9 mouse cellular contexts compared by ENCODE assay signal in the genomic region with DNA sequence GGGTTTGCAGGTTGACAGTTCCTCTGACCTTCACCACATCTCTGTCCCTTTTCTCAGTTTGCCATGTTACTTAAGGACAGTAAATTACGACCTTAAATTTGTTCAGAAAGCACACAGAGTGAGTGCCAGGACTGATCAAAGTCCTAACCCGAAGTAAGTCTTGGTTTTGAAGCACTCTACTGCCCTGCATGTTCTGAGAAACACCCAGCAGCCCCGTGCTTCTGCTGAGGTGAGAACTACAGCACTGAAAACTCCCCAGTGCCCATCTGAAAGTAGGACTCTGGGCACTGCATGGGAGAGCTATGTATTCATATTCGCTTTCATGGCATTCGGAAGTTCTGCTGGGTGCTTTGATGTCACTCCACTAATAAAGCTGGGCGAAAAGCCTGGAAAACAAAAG. TPM values are rescaled to one million over a fixed set of nuclear protein-coding genes. Genes with fewer than 3 reads are reported as not detected.
DNase-seq lines count a peak whose midpoint lies in the region; ATAC-seq and TF ChIP-seq lines count a peak whose summit lies in the region.
"Had no signal": no experiment of that assay in that cellular context is flagged by ENCODE, and none has a peak within 500 bp of the region (broad histone marks: within the 10 kb centered on the region; RNA-seq: fewer than 3 reads in every experiment).

No protein-coding gene starts in this region.

- H3K36me3 ChIP-seq in hindbrain, embryonic 13.5 days = no peaks in the 10 kb centered on the region
- no peaks in the 10 kb centered on the region for H3K36me3 ChIP-seq in hindbrain, embryonic 11.5 days (ENCODE audit: control insufficient read depth, insufficient read depth, low read length)
- H3K36me3 ChIP-seq in kidney, embryonic 14.5 days (ENCODE audit: control insufficient read depth, insufficient read depth, low read length) = 0 out of 2 replicates have a peak, but pooled peaks cover 2% of the 10 kb centered on the region
- H3K36me3 ChIP-seq in midbrain, embryonic 14.5 days (ENCODE audit: control insufficient read depth, insufficient read depth, low read length) = no peaks in the 10 kb centered on the region

- no peak for TF ChIP-seq POLR2A in embryonic fibroblast, embryonic 13.5 days (IDR thresholded peaks at IDR 0.05; ENCODE audit: low read depth, low read length)

- 47% methylated on average over 6 of the region's 6 CpGs for WGBS in hindbrain, embryonic 13.5 days
- 44% methylated on average over 6 of the region's 6 CpGs for WGBS in hindbrain, embryonic 11.5 days
- WGBS in kidney, embryonic 14.5 days = 28% methylated on average over 6 of the region's 6 CpGs
- 46% methylated on average over 6 of the region's 6 CpGs for WGBS in midbrain, embryonic 14.5 days

- peak overlapping the region; percentile 27 for H3K4me3 ChIP-seq in hindbrain, embryonic 13.5 days
- no peak overlapping the region for H3K4me3 ChIP-seq in hindbrain, embryonic 11.5 days (ENCODE audit: low read depth, low read length)
- 0 out of 2 replicates have a peak overlapping the region, but pooled peaks have one; percentile 1 for H3K4me3 ChIP-seq in embryonic fibroblast, embryonic 13.5 days (ENCODE audit: insufficient read depth, low read length)
- peak overlapping the region; percentile 84; the same call in 1 of the 2 replicates for H3K4me3 ChIP-seq in kidney, embryonic 14.5 days (ENCODE audit: low read length)
- peak overlapping the region; percentile 98; the same call in 1 of the 2 replicates for H3K4me3 ChIP-seq in midbrain, embryonic 14.5 days (replicated peaks; ENCODE audit: low read depth, low read length)

- DNase-seq in hindbrain, embryonic 11.5 days (ENCODE audit: low spot score) = no peak
- DNase-seq in midbrain, embryonic 14.5 days = no peak
- no peak for DNase-seq in layer of hippocampus, adult 18-20 months (ENCODE audit: low spot score in 2 of 2)
- DNase-seq: cerebellum, adult 9-10 months had no signal

- peaks cover 32% of the 10 kb centered on the region for H3K4me1 ChIP-seq in hindbrain, embryonic 13.5 days (replicated peaks)
- no peaks in the 10 kb centered on the region; the same call in 1 of the 2 replicates for H3K4me1 ChIP-seq in hindbrain, embryonic 11.5 days (replicated peaks; ENCODE audit: control insufficient read depth, insufficient read depth, low read length)
- peaks cover 6% of the 10 kb centered on the region; the same call in 1 of the 2 replicates for H3K4me1 ChIP-seq in embryonic fibroblast, embryonic 13.5 days (ENCODE audit: control insufficient read depth, insufficient read depth, low read length)
- H3K4me1 ChIP-seq in kidney, embryonic 14.5 days (ENCODE audit: control insufficient read depth, insufficient read depth, low read length) = peaks cover 20% of the 10 kb centered on the region
- H3K4me1 ChIP-seq in midbrain, embryonic 14.5 days (ENCODE audit: control insufficient read depth, insufficient read depth, low read length) = peaks cover 22% of the 10 kb centered on the region

- H3K4me2 ChIP-seq in hindbrain, embryonic 13.5 days = peak overlapping the region; percentile 48
- H3K4me2 ChIP-seq in hindbrain, embryonic 11.5 days (replicated peaks; ENCODE audit: low read depth, low read length) = no peak overlapping the region
- peak overlapping the region; percentile 76 for H3K4me2 ChIP-seq in kidney, embryonic 14.5 days (replicated peaks; ENCODE audit: low read depth, low read length)
- H3K4me2 ChIP-seq in midbrain, embryonic 14.5 days (ENCODE audit: low read length) = peak overlapping the region; percentile 78

- no peaks in the 10 kb centered on the region for H3K27me3 ChIP-seq in hindbrain, embryonic 13.5 days
- no peaks in the 10 kb centered on the region for H3K27me3 ChIP-seq in hindbrain, embryonic 11.5 days (ENCODE audit: control insufficient read depth, insufficient read depth, low read length)
- no peaks in the 10 kb centered on the region for H3K27me3 ChIP-seq in kidney, embryonic 14.5 days (ENCODE audit: control insufficient read depth, insufficient read depth, low read length)
- no peaks in the 10 kb centered on the region for H3K27me3 ChIP-seq in midbrain, embryonic 14.5 days (ENCODE audit: control insufficient read depth, insufficient read depth, low read length)

- ATAC-seq in hindbrain, embryonic 13.5 days (ENCODE audit: low FRiP score) = no peak
- no peak for ATAC-seq in hindbrain, embryonic 11.5 days (ENCODE audit: low FRiP score)
- no peak for ATAC-seq in kidney, embryonic 14.5 days (ENCODE audit: low FRiP score, low TSS enrichment)
- ATAC-seq in midbrain, embryonic 14.5 days (ENCODE audit: low FRiP score, low TSS enrichment) = no peak
- ATAC-seq in inflammation-experienced regulatory T-cells, adult 6 months = no peak
- no peak for ATAC-seq in megakaryocyte, adult 5-6 weeks (ENCODE audit: poor library complexity, severe bottlenecking)

- no peak overlapping the region for H3K27ac ChIP-seq in hindbrain, embryonic 13.5 days
- no peak overlapping the region for H3K27ac ChIP-seq in hindbrain, embryonic 11.5 days (ENCODE audit: low read depth, low read length)
- no peak overlapping the region for H3K27ac ChIP-seq in embryonic fibroblast, embryonic 13.5 days (ENCODE audit: insufficient read depth, low read length)
- H3K27ac ChIP-seq in kidney, embryonic 14.5 days (ENCODE audit: low read depth, low read length) = no peak overlapping the region
- H3K27ac ChIP-seq in midbrain, embryonic 14.5 days (replicated peaks; ENCODE audit: low read depth, low read length) = no peak overlapping the region

- H3K9ac ChIP-seq in hindbrain, embryonic 13.5 days = peak overlapping the region; percentile 44; the same call in 1 of the 2 replicates
- H3K9ac ChIP-seq in hindbrain, embryonic 11.5 days (ENCODE audit: low read depth, low read length) = no peak overlapping the region
- H3K9ac ChIP-seq in kidney, embryonic 14.5 days (ENCODE audit: low read depth, low read length) = no peak overlapping the region
- H3K9ac ChIP-seq in midbrain, embryonic 14.5 days (replicated peaks; ENCODE audit: low read length) = 0 out of 2 replicates have a peak overlapping the region, but pooled peaks have one; percentile 23

- no peaks in the 10 kb centered on the region for H3K9me3 ChIP-seq in hindbrain, embryonic 13.5 days
- H3K9me3 ChIP-seq in hindbrain, embryonic 11.5 days (ENCODE audit: control insufficient read depth, low read length) = no peaks in the 10 kb centered on the region
- no peaks in the 10 kb centered on the region for H3K9me3 ChIP-seq in kidney, embryonic 14.5 days (ENCODE audit: control insufficient read depth, low read length)
- H3K9me3 ChIP-seq in midbrain, embryonic 14.5 days (ENCODE audit: control insufficient read depth, low read length) = no peaks in the 10 kb centered on the region

- no peak for TF ChIP-seq CTCF in embryonic fibroblast, embryonic 13.5 days (IDR thresholded peaks at IDR 0.05; ENCODE audit: borderline replicate concordance, insufficient read depth, low read length)

RNA-seq across cellular contexts. Expression of a gene that starts 6.0 kb away (rescaled TPM):
- 109 and 116 TPM in 2 replicates for polyA plus RNA-seq in hindbrain, embryonic 13.5 days (2015; fragmentation: Nextera tagmentation; extraction: Ambion mirVana)
- polyA plus RNA-seq in hindbrain, embryonic 11.5 days (2014; fragmentation: Nextera tagmentation; extraction: Ambion mirVana) = 77.5 and 80.7 TPM in 2 replicates
- 90.1 and 112 TPM in 2 replicates for polyA plus RNA-seq in embryonic fibroblast, embryonic 13.5 days (2011; ENCODE audit: insufficient read length, low read depth, missing spikeins)
- 85.3 and 105 TPM in 2 replicates for polyA plus RNA-seq in kidney, embryonic 14.5 days (2014; fragmentation: Nextera tagmentation; extraction: Ambion mirVana)
- 142 and 160 TPM in 2 replicates for polyA plus RNA-seq in midbrain, embryonic 14.5 days (2014; fragmentation: Nextera tagmentation; extraction: Ambion mirVana)
- 10 to 100 TPM; 59.6 to 60.6 TPM for total RNA-seq in layer of hippocampus, adult 18-20 months (2021)
- polyA plus RNA-seq in inflammation-experienced regulatory T-cells, adult 6 months (2017; shearing (Covaris generic)) = under 1 TPM in 1 of 3 experiments, not detected in 2; 0.17 TPM
- 1.7 and 4.0 TPM in 2 replicates for total RNA-seq in megakaryocyte, adult 5-6 weeks (2015)
- 1.9 and 2.2 TPM in 2 replicates for total RNA-seq in megakaryocyte, adult 5-6 weeks (2017)

Comparison
In these comparisons a context has a peak if more than half of its experiments do, and no peak if none do; other contexts are left out.
1. H3K9ac ChIP-seq: peak in hindbrain, embryonic 13.5 days (single experiment) and midbrain, embryonic 14.5 days (single experiment); none in hindbrain, embryonic 11.5 days (single experiment) and kidney, embryonic 14.5 days (single experiment).
2. RNA of a gene that starts 6.0 kb away (polyA plus RNA-seq): 142 to 160 TPM in midbrain, embryonic 14.5 days, 109 to 116 TPM in hindbrain, embryonic 13.5 days, 90.1 to 112 TPM in embryonic fibroblast, embryonic 13.5 days, 85.3 to 105 TPM in kidney, embryonic 14.5 days and 77.5 to 80.7 TPM in hindbrain, embryonic 11.5 days; 0.17 TPM in inflammation-experienced regulatory T-cells, adult 6 months; every median in the first group is over 10 times any median in the second.